Mouse (Mus musculus): ENCODE results near the gene Lnpk. TPM values are rescaled to one million over a fixed set of nuclear protein-coding genes. Genes with fewer than 3 reads are reported as not detected.

Gene Lnpk
- 28.4 and 28.5 TPM in 2 replicates for polyA plus RNA-seq (2012; rRNA removed)

GRCm38 (mm10) chr2:74578843-74579489, at the start of gene Lnpk:
Gene Lnpk, minus strand, starts transcription at chr2:74579435.

Other genes starting within 250 kb of the Lnpk start
- gene Evx2, start 80.1 kb upstream of the Lnpk start, polyA plus RNA-seq (2012; rRNA removed) = 1.7 and 3.1 TPM in 2 replicates
- gene Hoxd13, start 88.9 kb upstream of the Lnpk start, polyA plus RNA-seq (2012; rRNA removed) = 0.05 and 0.16 TPM in 2 replicates
- not detected in 2 replicates for gene Hoxd12, start 95.6 kb upstream of the Lnpk start, polyA plus RNA-seq (2012; rRNA removed)
- gene Hoxd11, start 100.1 kb upstream of the Lnpk start, polyA plus RNA-seq (2012; rRNA removed) = not detected in 2 replicates
- not detected in 2 replicates for gene Hoxd10, start 112.5 kb upstream of the Lnpk start, polyA plus RNA-seq (2012; rRNA removed)
- 0.14 and 0.51 TPM in 2 replicates for gene Hoxd9, start 118.3 kb upstream of the Lnpk start, polyA plus RNA-seq (2012; rRNA removed)
- gene Hoxd8, start 125.2 kb upstream of the Lnpk start, polyA plus RNA-seq (2012; rRNA removed) = 1.2 and 1.9 TPM in 2 replicates
- 20.4 and 36.2 TPM in 2 replicates for gene Hoxd3, start 132.5 kb upstream of the Lnpk start, polyA plus RNA-seq (2012; rRNA removed)
- gene Hoxd4, start 132.5 kb upstream of the Lnpk start, polyA plus RNA-seq (2012; rRNA removed) = 5.3 and 6.0 TPM in 2 replicates
- 1.6 and 3.1 TPM in 2 replicates for gene Gm28230, start 147.3 kb upstream of the Lnpk start, polyA plus RNA-seq (2012; rRNA removed)
- gene Hoxd1, start 183.5 kb upstream of the Lnpk start, polyA plus RNA-seq (2012; rRNA removed) = 0.45 and 2.4 TPM in 2 replicates
- gene Mtx2, start 246.4 kb upstream of the Lnpk start, polyA plus RNA-seq (2012; rRNA removed) = 99.8 and 109 TPM in 2 replicates